ENCODE assay signal across 14 mouse cellular contexts in the genomic region with DNA sequence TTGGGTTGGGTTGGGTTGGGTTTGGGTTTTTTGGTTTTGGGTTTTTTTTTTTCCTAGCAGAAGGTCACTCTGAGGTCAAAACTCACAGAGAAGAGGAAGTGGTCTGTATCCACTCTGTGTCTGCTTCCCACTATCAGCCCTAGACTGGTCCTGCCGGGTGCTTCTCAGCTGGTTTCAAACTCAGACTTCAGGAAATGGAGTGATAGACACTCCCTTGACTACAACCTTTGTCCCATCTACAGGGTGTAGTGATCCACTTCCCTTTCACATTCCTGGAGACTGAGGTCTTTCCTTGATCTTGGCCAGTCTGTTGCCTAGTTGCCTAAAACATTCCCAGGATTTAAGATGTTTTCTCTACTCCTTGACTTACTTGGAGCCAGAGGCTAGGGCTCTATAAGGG.
DNase-seq lines count a peak whose midpoint lies in the region; ATAC-seq lines count a peak whose summit lies in the region.
"Had no signal": no experiment of that assay in that cellular context is flagged by ENCODE, and none has a peak within 500 bp of the region (broad histone marks: within the 10 kb centered on the region; RNA-seq: fewer than 3 reads in every experiment).

No protein-coding gene starts in this region.

- no peaks in the 10 kb centered on the region for H3K27me3 ChIP-seq in heart, embryonic 13.5 days (replicated peaks)
- H3K27me3 ChIP-seq in megakaryocyte, embryonic 14.5 days (replicated peaks) = peaks cover 3% of the 10 kb centered on the region
- H3K27me3 ChIP-seq: forebrain, embryonic 13.5 days; hindbrain, embryonic 12.5 days; limb, embryonic 12.5 days; midbrain, embryonic 13.5 days had no signal

- no peak overlapping the region for H3K9ac ChIP-seq in heart, embryonic 13.5 days
- H3K9ac ChIP-seq: forebrain, embryonic 13.5 days; hindbrain, embryonic 12.5 days; limb, embryonic 12.5 days; midbrain, embryonic 13.5 days had no signal

- no peaks in the 10 kb centered on the region for H3K9me3 ChIP-seq in heart, embryonic 13.5 days
- H3K9me3 ChIP-seq in megakaryocyte, embryonic 14.5 days = no peaks in the 10 kb centered on the region
- H3K9me3 ChIP-seq: forebrain, embryonic 13.5 days; G1E; hindbrain, embryonic 12.5 days; limb, embryonic 12.5 days; midbrain, embryonic 13.5 days had no signal

- peaks cover 47% of the 10 kb centered on the region for H3K4me1 ChIP-seq in heart, embryonic 13.5 days
- H3K4me1 ChIP-seq in megakaryocyte, embryonic 14.5 days = peaks cover 83% of the 10 kb centered on the region

- DNase-seq in layer of hippocampus, adult 9-11 months = peak; percentile 32
- DNase-seq in layer of hippocampus, adult 11-12 months (ENCODE audit: low spot score) = no peak
- DNase-seq in ZHBTc4 (ENCODE audit: low read depth, low spot score) = peak; percentile 56
- DNase-seq in thymus, postnatal 4 days = no peak
- no peak for DNase-seq in layer of hippocampus, postnatal 10 days (ENCODE audit: low spot score in 2 of 2)
- DNase-seq: thymus, postnatal 25 days had no signal

- WGBS in heart, embryonic 13.5 days = 26% methylated on average over 1 of the region's 1 CpGs

- no peak overlapping the region for H3K4me3 ChIP-seq in heart, embryonic 13.5 days
- peak overlapping the region; percentile 47 for H3K4me3 ChIP-seq in megakaryocyte, embryonic 14.5 days (replicated peaks)
- H3K4me3 ChIP-seq: forebrain, embryonic 13.5 days; hindbrain, embryonic 12.5 days; limb, embryonic 12.5 days; midbrain, embryonic 13.5 days had no signal

- ATAC-seq in heart, embryonic 13.5 days (ENCODE audit: extremely low read depth, insufficient number of reproducible peaks, low FRiP score, low TSS enrichment) = no peak
- no peak for ATAC-seq in megakaryocyte-erythroid progenitor cell, adult 5-6 weeks (replicated peaks; ENCODE audit: low FRiP score, low TSS enrichment, poor library complexity, severe bottlenecking)
- ATAC-seq: forebrain, embryonic 13.5 days; midbrain, embryonic 13.5 days had no signal

- peak overlapping the region; percentile 81 for H3K27ac ChIP-seq in heart, embryonic 13.5 days (replicated peaks)
- H3K27ac ChIP-seq: forebrain, embryonic 13.5 days; hindbrain, embryonic 12.5 days; midbrain, embryonic 13.5 days had no signal

- H3K36me3 ChIP-seq in heart, embryonic 13.5 days = peaks cover 10% of the 10 kb centered on the region
- H3K36me3 ChIP-seq in megakaryocyte, embryonic 14.5 days (replicated peaks; ENCODE audit: low read length) = peaks cover 78% of the 10 kb centered on the region
- H3K36me3 ChIP-seq: G1E; hindbrain, embryonic 12.5 days had no signal

- no peak overlapping the region for H3K4me2 ChIP-seq in heart, embryonic 13.5 days
- H3K4me2 ChIP-seq: forebrain, embryonic 13.5 days; hindbrain, embryonic 12.5 days; limb, embryonic 12.5 days; midbrain, embryonic 13.5 days had no signal

Comparison
In these comparisons a context has a peak if more than half of its experiments do, and no peak if none do; other contexts are left out.
1. DNase-seq: peak in layer of hippocampus, adult 9-11 months (single experiment) and ZHBTc4 (single experiment); none in layer of hippocampus, adult 11-12 months (single experiment), thymus, postnatal 4 days (single experiment) and layer of hippocampus, postnatal 10 days (0 of 2).